Mouse (Mus musculus): ENCODE data around the gene Syne1. TPM values are rescaled to one million over a fixed set of nuclear protein-coding genes. Genes with fewer than 3 reads are reported as not detected.

The Syne1 gene
- total and polyA plus RNA-seq, 2 experiments from 2014 or later = 18.7 to 93.3 TPM

- Histone ChIP-seq H3K4me2 (ENCODE audit: low read depth, low read length) (no peak overlapping the region), H3K9ac (replicated peaks; ENCODE audit: low read length) (no peak overlapping the region), H3K27ac (no peak overlapping the region), H3K9me3 (ENCODE audit: low read length) (no peaks in the 10 kb centered on the region), H3K4me1 (ENCODE audit: insufficient read depth, low read length) (no peaks in the 10 kb centered on the region), H3K4me3 (ENCODE audit: low read length) (no peak overlapping the region), H3K36me3 (ENCODE audit: insufficient read depth, low read length) (no peaks in the 10 kb centered on the region; the same call in 1 of the 2 replicates), H3K27me3 (ENCODE audit: insufficient read depth, low read length) (no peaks in the 10 kb centered on the region)
- 25% methylated on average over 7 of the region's 7 CpGs for WGBS
- no peak for TF ChIP-seq CTCF (IDR thresholded peaks at IDR 0.05; ENCODE audit: low read depth)
- peak; percentile 51 for DNase-seq (ENCODE audit: low spot score)
- no peak for ATAC-seq
Observed at GRCm38 (mm10) chr10:5295291-5295891, 255.9 kb downstream of the Syne1 start.

- Histone ChIP-seq H3K4me2 (ENCODE audit: low read depth, low read length) (no peak overlapping the region), H3K36me3 (ENCODE audit: insufficient read depth, low read length) (no peaks in the 10 kb centered on the region; the same call in 1 of the 2 replicates), H3K9me3 (ENCODE audit: low read length) (no peaks in the 10 kb centered on the region), H3K9ac (replicated peaks; ENCODE audit: low read length) (no peak overlapping the region), H3K27ac (no peak overlapping the region), H3K4me3 (ENCODE audit: low read length) (no peak overlapping the region), H3K27me3 (ENCODE audit: insufficient read depth, low read length) (no peaks in the 10 kb centered on the region), H3K4me1 (ENCODE audit: insufficient read depth, low read length) (no peaks in the 10 kb centered on the region)
- no peak for TF ChIP-seq CTCF (IDR thresholded peaks at IDR 0.05; ENCODE audit: low read depth)
- no peak for DNase-seq (ENCODE audit: low spot score)
- WGBS = 90% methylated on average over 5 of the region's 5 CpGs
- ATAC-seq = peak; percentile 9; the same call in 1 of the 2 replicates
Observed at GRCm38 (mm10) chr10:5289575-5289909, 261.7 kb downstream of the Syne1 start.

GRCm38 (mm10) chr10:5288716-5289574 is 262.3 kb downstream of the Syne1 start:
- Histone ChIP-seq H3K27me3 (ENCODE audit: insufficient read depth, low read length) (no peaks in the 10 kb centered on the region), H3K4me2 (ENCODE audit: low read depth, low read length) (no peak overlapping the region), H3K9ac (replicated peaks; ENCODE audit: low read length) (no peak overlapping the region), H3K36me3 (ENCODE audit: insufficient read depth, low read length) (no peaks in the 10 kb centered on the region; the same call in 1 of the 2 replicates), H3K4me3 (ENCODE audit: low read length) (no peak overlapping the region), H3K4me1 (ENCODE audit: insufficient read depth, low read length) (no peaks in the 10 kb centered on the region), H3K27ac (no peak overlapping the region), H3K9me3 (ENCODE audit: low read length) (no peaks in the 10 kb centered on the region)
- WGBS = 43% methylated on average over 19 of the region's 19 CpGs
- no peak for TF ChIP-seq CTCF (IDR thresholded peaks at IDR 0.05; ENCODE audit: low read depth)
- ATAC-seq (peak; percentile 67; the same call in 1 of the 2 replicates), DNase-seq (ENCODE audit: low spot score) (peak; percentile 42)

- no peak overlapping the region for H3K4me2 ChIP-seq (ENCODE audit: low read depth, low read length)
- no peak overlapping the region for H3K9ac ChIP-seq (replicated peaks; ENCODE audit: low read length)
- H3K9me3 ChIP-seq (ENCODE audit: low read length) = no peaks in the 10 kb centered on the region
- H3K4me1 ChIP-seq (ENCODE audit: insufficient read depth, low read length) = no peaks in the 10 kb centered on the region
- H3K4me3 ChIP-seq (ENCODE audit: low read length) = no peak overlapping the region
- no peak for DNase-seq (ENCODE audit: low spot score)
- WGBS = 58% methylated on average over 6 of the region's 6 CpGs
- no peak for ATAC-seq
- H3K27me3 ChIP-seq (ENCODE audit: insufficient read depth, low read length) = no peaks in the 10 kb centered on the region
- no peak for TF ChIP-seq CTCF (IDR thresholded peaks at IDR 0.05; ENCODE audit: low read depth)
- no peaks in the 10 kb centered on the region; the same call in 1 of the 2 replicates for H3K36me3 ChIP-seq (ENCODE audit: insufficient read depth, low read length)
- no peak overlapping the region for H3K27ac ChIP-seq
Observed at GRCm38 (mm10) chr10:5288262-5288661, 263.0 kb downstream of the Syne1 start.

GRCm38 (mm10) chr10:5275769-5276168 is 275.5 kb downstream of the Syne1 start:
- no peak for ATAC-seq
- TF ChIP-seq CTCF (IDR thresholded peaks at IDR 0.05; ENCODE audit: low read depth) = no peak
- H3K27me3 ChIP-seq (ENCODE audit: insufficient read depth, low read length) = no peaks in the 10 kb centered on the region

GRCm38 (mm10) chr10:5270641-5271040 is 280.6 kb downstream of the Syne1 start:
- Histone ChIP-seq H3K4me2 (ENCODE audit: low read depth, low read length) (no peak overlapping the region), H3K9me3 (ENCODE audit: low read length) (no peaks in the 10 kb centered on the region), H3K9ac (replicated peaks; ENCODE audit: low read length) (no peak overlapping the region), H3K27me3 (ENCODE audit: insufficient read depth, low read length) (no peaks in the 10 kb centered on the region), H3K27ac (no peak overlapping the region), H3K36me3 (ENCODE audit: insufficient read depth, low read length) (peaks cover 2% of the 10 kb centered on the region; the same call in 1 of the 2 replicates), H3K4me1 (ENCODE audit: insufficient read depth, low read length) (no peaks in the 10 kb centered on the region), H3K4me3 (ENCODE audit: low read length) (no peak overlapping the region)
- ATAC-seq (no peak), DNase-seq (ENCODE audit: low spot score) (no peak)
- WGBS = 83% methylated on average over 2 of the region's 2 CpGs
- no peak for TF ChIP-seq CTCF (IDR thresholded peaks at IDR 0.05; ENCODE audit: low read depth)

More at GRCm38 (mm10) chr10:5275769-5276168, 275.5 kb downstream of the Syne1 start:
- no peak overlapping the region for H3K4me2 ChIP-seq (ENCODE audit: low read depth, low read length)
- no peak overlapping the region for H3K9ac ChIP-seq (replicated peaks; ENCODE audit: low read length)
- H3K4me3 ChIP-seq (ENCODE audit: low read length) = no peak overlapping the region
- no peak overlapping the region for H3K27ac ChIP-seq
- 90% methylated on average over 5 of the region's 5 CpGs for WGBS
- no peak for DNase-seq (ENCODE audit: low spot score)
- peaks cover 2% of the 10 kb centered on the region; the same call in 1 of the 2 replicates for H3K36me3 ChIP-seq (ENCODE audit: insufficient read depth, low read length)
- H3K4me1 ChIP-seq (ENCODE audit: insufficient read depth, low read length) = no peaks in the 10 kb centered on the region
- no peaks in the 10 kb centered on the region for H3K9me3 ChIP-seq (ENCODE audit: low read length)
